Mouse (Mus musculus): ENCODE measurements around the gene Zfp553. TPM values are rescaled to one million over a fixed set of nuclear protein-coding genes. Genes with fewer than 3 reads are reported as not detected.
"Not testable (repeated sequence)": the region's sequence is repeated elsewhere in the genome, so short reads cannot be mapped to it uniquely, and the experiment has no call there.

Gene Zfp553
- polyA plus RNA-seq, 1 experiment from 2014 or later = 82.0 TPM

- Histone ChIP-seq H3K4me2 (replicated peaks) (peak overlapping the region; percentile 78), H3K4me3 (peak overlapping the region; percentile 60), H3K27me3 (no peaks in the 10 kb centered on the region), H3K4me1 (peaks cover 28% of the 10 kb centered on the region), H3K9ac (replicated peaks) (peak overlapping the region; percentile 82), H3K9me3 (no peaks in the 10 kb centered on the region), H3K36me3 (peaks cover 16% of the 10 kb centered on the region), H3K27ac (replicated peaks) (peak overlapping the region; percentile 83)
- peak; percentile 75; the same call in 1 of the 2 replicates for ATAC-seq (ENCODE audit: low FRiP score, low read depth)
- WGBS = 17% methylated on average over 24 of the region's 33 CpGs
Observed at GRCm38 (mm10) chr7:127244658-127245510, 12.0 kb downstream of the Zfp553 start.

- peaks cover 26% of the 10 kb centered on the region for H3K4me1 ChIP-seq
- peaks cover 18% of the 10 kb centered on the region for H3K36me3 ChIP-seq
- not testable (repeated sequence) for H3K27me3 ChIP-seq; H3K9me3 ChIP-seq; H3K9ac ChIP-seq (replicated peaks); H3K4me2 ChIP-seq (replicated peaks); H3K27ac ChIP-seq (replicated peaks); ATAC-seq (ENCODE audit: low FRiP score, low read depth); H3K4me3 ChIP-seq
- WGBS = 92% methylated on average over 8 of the region's 8 CpGs
Observed at GRCm38 (mm10) chr7:127250511-127250910, 17.6 kb downstream of the Zfp553 start.

- Histone ChIP-seq H3K27me3 (no peaks in the 10 kb centered on the region), H3K4me2 (replicated peaks) (no peak overlapping the region), H3K4me1 (peaks cover 13% of the 10 kb centered on the region), H3K27ac (replicated peaks) (no peak overlapping the region), H3K4me3 (no peak overlapping the region), H3K9me3 (no peaks in the 10 kb centered on the region), H3K9ac (replicated peaks) (no peak overlapping the region), H3K36me3 (peaks cover 24% of the 10 kb centered on the region)
- 92% methylated on average over 2 of the region's 2 CpGs for WGBS
- no peak for ATAC-seq (ENCODE audit: low FRiP score, low read depth)
Observed at GRCm38 (mm10) chr7:127252414-127252813, 19.6 kb downstream of the Zfp553 start.

GRCm38 (mm10) chr7:127253341-127253740 is 20.5 kb downstream of the Zfp553 start:
- ATAC-seq (ENCODE audit: low FRiP score, low read depth) = no peak

GRCm38 (mm10) chr7:127253821-127254769 is 21.2 kb downstream of the Zfp553 start:
- peak overlapping the region; percentile 85 for H3K4me2 ChIP-seq (replicated peaks)
- no peaks in the 10 kb centered on the region for H3K27me3 ChIP-seq
- ATAC-seq (ENCODE audit: low FRiP score, low read depth) = peak; percentile 92
- H3K9ac ChIP-seq (replicated peaks) = peak overlapping the region; percentile 70
- no peaks in the 10 kb centered on the region for H3K9me3 ChIP-seq
- under 1% methylated on average over 136 of the region's 136 CpGs for WGBS
- H3K36me3 ChIP-seq = peaks cover 35% of the 10 kb centered on the region
- H3K4me1 ChIP-seq = peaks cover 16% of the 10 kb centered on the region
- peak overlapping the region; percentile 89 for H3K27ac ChIP-seq (replicated peaks)
- peak overlapping the region; percentile 56 for H3K4me3 ChIP-seq

More at GRCm38 (mm10) chr7:127253341-127253740, 20.5 kb downstream of the Zfp553 start:
- H3K9ac ChIP-seq (replicated peaks) = peak overlapping the region; percentile 70
- H3K36me3 ChIP-seq = peaks cover 32% of the 10 kb centered on the region
- peak overlapping the region; percentile 56 for H3K4me3 ChIP-seq
- H3K4me1 ChIP-seq = peaks cover 13% of the 10 kb centered on the region
- no peaks in the 10 kb centered on the region for H3K27me3 ChIP-seq
- H3K9me3 ChIP-seq = no peaks in the 10 kb centered on the region
- WGBS = 81% methylated on average over 6 of the region's 6 CpGs
- H3K4me2 ChIP-seq (replicated peaks) = peak overlapping the region; percentile 85
- H3K27ac ChIP-seq (replicated peaks) = peak overlapping the region; percentile 89

- H3K4me1 ChIP-seq = peaks cover 25% of the 10 kb centered on the region
- no peaks in the 10 kb centered on the region for H3K9me3 ChIP-seq
- H3K36me3 ChIP-seq = peaks cover 27% of the 10 kb centered on the region
- 33% methylated on average over 4 of the region's 4 CpGs for WGBS
- H3K9ac ChIP-seq (replicated peaks) = peak overlapping the region; percentile 70
- ATAC-seq (ENCODE audit: low FRiP score, low read depth) = no peak
- H3K27me3 ChIP-seq = no peaks in the 10 kb centered on the region
- H3K27ac ChIP-seq (replicated peaks) = peak overlapping the region; percentile 89
- peak overlapping the region; percentile 85 for H3K4me2 ChIP-seq (replicated peaks)
- H3K4me3 ChIP-seq = peak overlapping the region; percentile 56
Observed at GRCm38 (mm10) chr7:127255008-127255407, 22.1 kb downstream of the Zfp553 start.

GRCm38 (mm10) chr7:127255965-127256364 is 23.1 kb downstream of the Zfp553 start:
- H3K4me2 ChIP-seq (replicated peaks) = no peak overlapping the region
- H3K9me3 ChIP-seq = no peaks in the 10 kb centered on the region
- no peaks in the 10 kb centered on the region for H3K27me3 ChIP-seq
- ATAC-seq (ENCODE audit: low FRiP score, low read depth) = no peak
- 96% methylated on average over 2 of the region's 2 CpGs for WGBS
- no peak overlapping the region for H3K9ac ChIP-seq (replicated peaks)
- H3K4me1 ChIP-seq = peaks cover 28% of the 10 kb centered on the region
- no peak overlapping the region for H3K27ac ChIP-seq (replicated peaks)
- peaks cover 27% of the 10 kb centered on the region for H3K36me3 ChIP-seq
- no peak overlapping the region for H3K4me3 ChIP-seq

- Histone ChIP-seq H3K36me3 (peaks cover 25% of the 10 kb centered on the region), H3K27ac (replicated peaks) (no peak overlapping the region), H3K4me2 (replicated peaks) (no peak overlapping the region), H3K4me1 (peaks cover 32% of the 10 kb centered on the region), H3K27me3 (no peaks in the 10 kb centered on the region), H3K9me3 (no peaks in the 10 kb centered on the region), H3K9ac (replicated peaks) (no peak overlapping the region), H3K4me3 (no peak overlapping the region)
- WGBS = 94% methylated on average over 5 of the region's 5 CpGs
- no peak for ATAC-seq (ENCODE audit: low FRiP score, low read depth)
Observed at GRCm38 (mm10) chr7:127256518-127256917, 23.7 kb downstream of the Zfp553 start.

GRCm38 (mm10) chr7:127259186-127259905 is 26.5 kb downstream of the Zfp553 start:
- H3K27ac ChIP-seq (replicated peaks) = no peak overlapping the region
- H3K9ac ChIP-seq (replicated peaks) = no peak overlapping the region; the same call in 1 of the 2 replicates
- no peak for ATAC-seq (ENCODE audit: low FRiP score, low read depth)
- H3K36me3 ChIP-seq = peaks cover 25% of the 10 kb centered on the region
- peaks cover 30% of the 10 kb centered on the region for H3K4me1 ChIP-seq
- peak overlapping the region; percentile 74 for H3K4me3 ChIP-seq
- peak overlapping the region; percentile 90 for H3K4me2 ChIP-seq (replicated peaks)
- H3K27me3 ChIP-seq = no peaks in the 10 kb centered on the region
- WGBS = 76% methylated on average over 8 of the region's 8 CpGs
- H3K9me3 ChIP-seq = no peaks in the 10 kb centered on the region

- under 1% methylated on average over 50 of the region's 50 CpGs for WGBS
- Histone ChIP-seq H3K4me1 (peaks cover 20% of the 10 kb centered on the region), H3K4me3 (peak within 1 kb of the TSS; percentile 74), H3K4me2 (replicated peaks) (peak within 1 kb of the TSS; percentile 90), H3K27ac (replicated peaks) (0 out of 2 replicates have a peak within 1 kb of the TSS, but pooled peaks have one; percentile 35), H3K9me3 (no peaks in the 10 kb centered on the region), H3K36me3 (peaks cover 25% of the 10 kb centered on the region), H3K9ac (replicated peaks) (peak within 1 kb of the TSS; percentile 67), H3K27me3 (no peaks in the 10 kb centered on the region)
- ATAC-seq (ENCODE audit: low FRiP score, low read depth) = peak; percentile 99
Observed at GRCm38 (mm10) chr7:127260309-127261111, 27.6 kb downstream of the Zfp553 start, which contains the start of gene Dctpp1. Gene Dctpp1 (minus strand): TSS chr7:127260709.
